Mouse (Mus musculus) hindbrain, embryonic 14.5 days (tissue): Measurements from ENCODE around the gene Pde11a. TPM values are rescaled to one million over a fixed set of nuclear protein-coding genes. Genes with fewer than 3 reads are reported as not detected.

Experiments used
- ATAC-seq: fragments of 200-750 bp; cut with Nextera tagmentation; 2 replicates; pipeline ENCODE4 v1.8.0; 2017; ENCODE audit warnings: moderate number of reproducible peaks, mild to moderate bottlenecking, moderate TSS enrichment, moderate library complexity; ENCODE audit not compliant: low FRiP score
- DNase-seq: peaks from one replicate; pipeline ENCODE4 v3.0.0-alpha.2; 2015; ENCODE audit warnings: low spot score
- H3K27ac ChIP-seq: fragments of 300-500 bp; sonication (generic); 2 replicates; pipeline ENCODE4 v1.5.1; 2014; ENCODE audit warnings: mild to moderate bottlenecking, moderate library complexity
- H3K27me3 ChIP-seq: fragments of 300-500 bp; sonication (generic); 2 replicates; pipeline ENCODE4 v1.6.1; 2014; ENCODE audit warnings: mild to moderate bottlenecking, low read length, mixed read lengths; ENCODE audit not compliant: control insufficient read depth, insufficient read depth
- H3K36me3 ChIP-seq: fragments of 300-500 bp; sonication (generic); replicated peaks from 2 replicates; pipeline ENCODE4 v1.6.1; 2014; ENCODE audit not compliant: control insufficient read depth, insufficient read depth
- H3K4me1 ChIP-seq: fragments of 300-500 bp; sonication (generic); replicated peaks from 2 replicates; pipeline ENCODE4 v1.6.1; 2014; ENCODE audit warnings: antibody characterized with exemption, low read length, mixed read lengths; ENCODE audit not compliant: control insufficient read depth, insufficient read depth
- H3K4me2 ChIP-seq: fragments of 300-500 bp; sonication (generic); replicated peaks from 2 replicates; pipeline ENCODE4 v1.6.1; 2014; ENCODE audit warnings: mild to moderate bottlenecking, moderate library complexity
- H3K4me3 ChIP-seq: fragments of 300-500 bp; sonication (generic); replicated peaks from 2 replicates; pipeline ENCODE4 v1.5.1; 2014; ENCODE audit warnings: mild to moderate bottlenecking, low read length
- H3K9ac ChIP-seq: fragments of 300-500 bp; sonication (generic); 2 replicates; pipeline ENCODE4 v1.6.1; 2014
- H3K9me3 ChIP-seq: fragments of 300-500 bp; sonication (generic); 2 replicates; pipeline ENCODE4 v1.6.1; 2016; ENCODE audit warnings: low read length; ENCODE audit not compliant: control insufficient read depth
- WGBS: fragments of 180-500 bp; shearing (Covaris S2); extraction: QIAGEN DNeasy Blood & Tissue Kit; methylation state at CpG from one replicate; pipeline ENCODE4 v1.1.7; 2014; 5-methylcytosine and 5-hydroxymethylcytosine counted together
- polyA plus RNA-seq: library from polyadenylated mRNA; unstranded; fragments of >200 nt; fragmentation: Nextera tagmentation; extraction: Ambion mirVana; gene quantifications from 2 replicates; pipeline ENCODE4 v1.2.1, GENCODE M21; 2014

Gene Pde11a
- polyA plus RNA-seq, 1 experiment from 2014 or later, result 1.7 TPM

GRCm38 (mm10) chr2:76097284-76097683 lies 241.3 kb downstream of the Pde11a start:
- Histone ChIP-seq H3K9ac (no peak overlapping the region), H3K4me2 (no peak overlapping the region), H3K4me1 (no peaks in the 10 kb centered on the region), H3K27me3 (no peaks in the 10 kb centered on the region), H3K36me3 (no peaks in the 10 kb centered on the region), H3K4me3 (no peak overlapping the region), H3K9me3 (no peaks in the 10 kb centered on the region), H3K27ac (no peak overlapping the region)
- WGBS, result 75% methylated on average over 8 of the region's 8 CpGs
- DNase-seq (no peak), ATAC-seq (no peak)

GRCm38 (mm10) chr2:76095861-76096260 lies 242.7 kb downstream of the Pde11a start:
- H3K36me3 ChIP-seq, result no peaks in the 10 kb centered on the region
- no peaks in the 10 kb centered on the region for H3K9me3 ChIP-seq
- WGBS, result 96% methylated on average over 5 of the region's 5 CpGs

DNA sequence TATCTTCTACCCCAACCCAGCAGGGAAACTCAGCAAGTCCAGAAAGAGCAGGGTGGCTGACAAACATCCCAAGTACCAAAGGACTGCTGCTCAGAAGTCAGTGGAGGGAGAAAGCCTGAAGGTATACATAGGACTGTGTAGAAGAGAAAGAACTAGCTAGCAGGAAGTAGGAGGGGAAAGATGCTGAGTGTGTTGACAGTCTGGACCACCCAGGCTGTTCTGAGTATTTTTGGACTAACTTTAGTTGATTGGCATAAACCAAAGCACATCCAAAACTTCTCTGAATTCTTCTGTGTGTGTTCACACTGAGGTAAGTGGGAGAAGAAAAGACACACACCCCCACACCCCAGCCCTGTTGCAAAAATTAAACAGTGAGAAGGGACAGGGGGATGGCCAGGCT lies 248.1 kb downstream of the Pde11a start:
- H3K9ac ChIP-seq, result no peak overlapping the region
- H3K4me2 ChIP-seq, result no peak overlapping the region
- H3K9me3 ChIP-seq, result no peaks in the 10 kb centered on the region
- H3K27ac ChIP-seq, result no peak overlapping the region
- DNase-seq, result no peak
- no peaks in the 10 kb centered on the region for H3K36me3 ChIP-seq
- no peaks in the 10 kb centered on the region for H3K27me3 ChIP-seq
- no peak overlapping the region for H3K4me3 ChIP-seq
- ATAC-seq, result no peak
- H3K4me1 ChIP-seq, result no peaks in the 10 kb centered on the region

More at GRCm38 (mm10) chr2:76095861-76096260, 242.7 kb downstream of the Pde11a start:
- Histone ChIP-seq H3K4me1 (no peaks in the 10 kb centered on the region), H3K27me3 (no peaks in the 10 kb centered on the region), H3K4me3 (no peak overlapping the region), H3K27ac (no peak overlapping the region), H3K9ac (no peak overlapping the region), H3K4me2 (no peak overlapping the region)
- ATAC-seq (no peak), DNase-seq (no peak)

DNA sequence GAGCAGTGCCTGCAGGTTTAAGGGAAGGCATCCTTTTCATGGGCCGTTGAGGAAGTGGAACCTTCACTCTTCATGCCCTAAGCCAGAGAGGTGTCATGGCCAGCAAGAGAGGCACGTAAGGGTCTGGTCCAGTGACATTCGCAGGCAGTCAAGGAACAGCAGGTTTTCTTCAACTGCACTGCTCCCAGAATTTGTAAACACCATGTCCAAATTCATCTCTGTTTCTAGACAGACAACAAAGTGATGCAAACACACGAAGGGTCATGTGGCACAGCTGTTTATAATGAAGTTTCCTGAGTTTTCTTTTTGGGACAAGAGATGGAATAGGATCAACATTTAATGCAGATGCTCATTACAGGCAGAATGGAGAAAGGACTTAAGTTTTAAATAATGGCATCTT lies 249.7 kb downstream of the Pde11a start:
- H3K9me3 ChIP-seq, result no peaks in the 10 kb centered on the region
- H3K4me2 ChIP-seq, result no peak overlapping the region
- DNase-seq, result no peak
- H3K27ac ChIP-seq, result no peak overlapping the region
- H3K27me3 ChIP-seq, result no peaks in the 10 kb centered on the region
- WGBS, result 74% methylated on average over 4 of the region's 4 CpGs
- H3K9ac ChIP-seq, result no peak overlapping the region
- H3K36me3 ChIP-seq, result no peaks in the 10 kb centered on the region
- ATAC-seq, result no peak
- H3K4me3 ChIP-seq, result no peak overlapping the region
- H3K4me1 ChIP-seq, result no peaks in the 10 kb centered on the region

- Histone ChIP-seq H3K9me3 (no peaks in the 10 kb centered on the region), H3K4me1 (no peaks in the 10 kb centered on the region), H3K27ac (no peak overlapping the region), H3K4me3 (no peak overlapping the region), H3K36me3 (no peaks in the 10 kb centered on the region), H3K9ac (no peak overlapping the region), H3K27me3 (no peaks in the 10 kb centered on the region), H3K4me2 (no peak overlapping the region)
- 63% methylated on average over 5 of the region's 5 CpGs for whole genome bisulfite sequencing
- no peak for ATAC-seq
- no peak for DNase-seq
Measured at GRCm38 (mm10) chr2:76088413-76088812, 250.2 kb downstream of the Pde11a start.

GRCm38 (mm10) chr2:76087170-76087569 lies 251.4 kb downstream of the Pde11a start:
- no peaks in the 10 kb centered on the region for H3K27me3 ChIP-seq
- H3K9ac ChIP-seq, result no peak overlapping the region
- no peaks in the 10 kb centered on the region for H3K36me3 ChIP-seq
- no peak overlapping the region for H3K4me3 ChIP-seq
- no peak overlapping the region for H3K27ac ChIP-seq
- ATAC-seq (no peak), DNase-seq (no peak)
- H3K4me1 ChIP-seq, result no peaks in the 10 kb centered on the region
- WGBS, result 53% methylated on average over 3 of the region's 3 CpGs
- H3K9me3 ChIP-seq, result no peaks in the 10 kb centered on the region
- no peak overlapping the region for H3K4me2 ChIP-seq

- no peak overlapping the region for H3K4me3 ChIP-seq
- ATAC-seq (no peak), DNase-seq (no peak)
- H3K27ac ChIP-seq, result no peak overlapping the region
- no peaks in the 10 kb centered on the region for H3K27me3 ChIP-seq
- no peak overlapping the region for H3K9ac ChIP-seq
- no peaks in the 10 kb centered on the region for H3K9me3 ChIP-seq
- no peaks in the 10 kb centered on the region for H3K4me1 ChIP-seq
- no peak overlapping the region for H3K4me2 ChIP-seq
- WGBS, result 92% methylated on average over 4 of the region's 4 CpGs
- H3K36me3 ChIP-seq, result no peaks in the 10 kb centered on the region
Measured at GRCm38 (mm10) chr2:76084982-76085381, 253.6 kb downstream of the Pde11a start.

DNA sequence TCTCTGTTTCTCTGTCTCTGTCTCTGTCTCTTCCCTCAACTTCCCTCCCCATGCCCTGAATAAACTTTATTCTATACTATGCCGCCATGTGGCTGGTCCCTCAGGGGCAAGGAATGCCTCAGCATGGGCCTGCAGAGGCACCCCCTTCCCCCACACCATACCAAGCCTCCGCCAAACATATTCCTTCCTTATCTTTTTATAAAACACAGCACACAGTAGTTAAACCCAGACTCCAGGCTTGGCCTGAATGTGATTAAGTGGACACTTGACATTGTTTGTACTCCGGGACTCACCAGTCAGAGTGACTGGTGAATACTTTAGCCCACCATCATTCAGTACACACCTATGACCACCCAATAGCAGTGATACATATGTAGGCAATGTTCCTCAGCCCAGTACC lies 254.7 kb downstream of the Pde11a start:
- no peak overlapping the region for H3K27ac ChIP-seq
- WGBS, result 94% methylated on average over 3 of the region's 3 CpGs
- ATAC-seq (no peak), DNase-seq (no peak)
- no peaks in the 10 kb centered on the region for H3K4me1 ChIP-seq
- H3K9me3 ChIP-seq, result no peaks in the 10 kb centered on the region
- H3K9ac ChIP-seq, result no peak overlapping the region
- H3K36me3 ChIP-seq, result no peaks in the 10 kb centered on the region
- no peaks in the 10 kb centered on the region for H3K27me3 ChIP-seq
- H3K4me3 ChIP-seq, result no peak overlapping the region
- H3K4me2 ChIP-seq, result no peak overlapping the region

GRCm38 (mm10) chr2:76083396-76083795 lies 255.2 kb downstream of the Pde11a start:
- Histone ChIP-seq H3K36me3 (no peaks in the 10 kb centered on the region), H3K27ac (no peak overlapping the region), H3K4me3 (no peak overlapping the region), H3K4me1 (no peaks in the 10 kb centered on the region), H3K4me2 (no peak overlapping the region), H3K9me3 (no peaks in the 10 kb centered on the region), H3K9ac (no peak overlapping the region), H3K27me3 (no peaks in the 10 kb centered on the region)
- WGBS, result 88% methylated on average over 2 of the region's 2 CpGs
- ATAC-seq (no peak), DNase-seq (no peak)

- DNase-seq (no peak), ATAC-seq (no peak)
- no peaks in the 10 kb centered on the region for H3K4me1 ChIP-seq
- no peaks in the 10 kb centered on the region for H3K36me3 ChIP-seq
- 88% methylated on average over 5 of the region's 5 CpGs for WGBS
- H3K27me3 ChIP-seq, result no peaks in the 10 kb centered on the region
- no peaks in the 10 kb centered on the region for H3K9me3 ChIP-seq
- H3K9ac ChIP-seq, result no peak overlapping the region
- H3K27ac ChIP-seq, result no peak overlapping the region
- no peak overlapping the region for H3K4me3 ChIP-seq
- H3K4me2 ChIP-seq, result no peak overlapping the region
Measured at GRCm38 (mm10) chr2:76081991-76082390, 256.6 kb downstream of the Pde11a start.
